Mouse (Mus musculus) layer of hippocampus, adult 18-20 months (tissue): Measurements from ENCODE around the gene Ucn2. TPM values are rescaled to one million over a fixed set of nuclear protein-coding genes. Genes with fewer than 3 reads are reported as not detected.

ENCODE experiments used
- DNase-seq, 2 experiments: peaks; one replicate each; pipeline ENCODE4 v3.0.0; 2022; ENCODE audit warnings: low spot score in 2 of 2
- microRNA-seq, 2 experiments: library from miRNA; unstranded; fragments of <30 nt; microRNA quantifications; one replicate each; pipeline ENCODE4 v1.2.0; 2021
- total RNA-seq, 2 experiments: library from RNA; stranded (reverse); gene quantifications; 2 replicates each; pipeline ENCODE4 v1.2.3; 2021

Ucn2 gene
- total RNA-seq, 2 experiments from 2014 or later: 0.47 to 0.76 TPM

DNA sequence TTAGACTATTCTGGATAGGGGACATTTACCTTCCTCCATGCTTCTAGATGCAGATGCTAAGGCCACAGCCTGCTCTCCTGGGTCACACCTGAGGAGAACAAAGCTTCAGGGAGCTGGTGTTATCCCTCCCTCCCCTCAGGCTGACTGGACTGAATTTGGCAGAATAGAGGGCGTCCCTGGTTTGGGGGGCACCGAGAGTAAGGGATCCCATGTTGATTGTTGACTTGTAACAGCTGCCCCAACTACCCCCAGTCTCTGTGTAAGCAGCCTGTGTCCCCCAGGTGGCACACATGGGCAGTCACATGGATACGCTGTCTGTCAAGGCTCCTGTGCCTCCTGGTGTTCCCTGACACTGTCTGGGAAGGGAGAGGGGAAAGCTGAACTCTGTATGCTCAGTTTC lies 42.6 kb downstream of the Ucn2 start:
- no peak for DNase-seq

GRCm38 (mm10) chr9:109028919-109029318 lies 43.1 kb downstream of the Ucn2 start:
- no peak for DNase-seq

DNA sequence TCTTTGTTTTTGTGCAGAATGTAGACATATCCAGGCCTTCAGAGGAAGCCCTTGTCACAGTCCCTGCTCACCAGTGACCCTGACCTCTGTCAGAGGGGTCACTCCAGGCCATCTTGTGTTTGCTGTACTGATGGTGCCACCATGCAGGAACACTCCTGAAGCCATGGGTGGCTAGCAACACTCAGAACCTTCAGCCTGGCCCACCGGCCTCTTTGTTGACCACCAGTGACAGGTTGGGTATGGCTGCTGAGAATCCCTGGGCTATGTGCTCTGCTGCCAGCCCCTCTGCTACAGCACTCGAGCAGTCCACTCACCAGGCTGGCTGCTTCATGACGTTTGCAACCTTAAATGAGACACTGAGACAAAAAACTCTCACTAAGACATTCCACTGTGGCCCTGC lies 44.5 kb downstream of the Ucn2 start:
- no peak for DNase-seq

GRCm38 (mm10) chr9:109031001-109031400 lies 45.2 kb downstream of the Ucn2 start:
- DNase-seq: no peak

DNA sequence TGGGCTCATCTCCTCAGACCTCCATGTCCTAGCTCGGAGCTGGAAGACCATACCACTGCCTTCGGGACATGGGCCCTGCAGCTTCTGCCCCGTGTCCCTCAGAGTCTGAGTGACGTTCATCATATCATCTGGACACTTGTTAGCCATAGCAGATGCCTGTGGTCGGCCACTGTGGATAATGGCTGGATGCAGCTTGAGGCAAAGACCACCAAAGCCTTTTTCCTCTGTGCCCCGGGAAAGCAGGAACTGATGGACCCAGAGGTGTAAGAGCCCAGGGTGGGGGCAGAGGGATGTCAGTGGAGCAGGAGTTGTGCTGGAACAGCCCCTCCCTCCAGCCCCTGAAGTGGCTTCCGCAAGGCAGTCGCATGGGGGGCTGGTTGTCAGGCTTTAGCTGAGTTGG lies 45.9 kb downstream of the Ucn2 start:
- no peak for DNase-seq

GRCm38 (mm10) chr9:109032435-109032834 lies 46.6 kb downstream of the Ucn2 start:
- no peak for DNase-seq

Small RNA genes within 50 kb of the gene (microRNA-seq; reads per million reads assigned to microRNA genes)
- 0 reads per million in 2 experiments for gene Mir711

Other genes with a start within 250 kb of the Ucn2 start
- 100 to 1,000 TPM; 240 to 270 TPM for gene Ip6k2, start 202.2 kb upstream of the Ucn2 start, total RNA-seq
- 10 to 100 TPM; 75.6 to 78.8 TPM for gene Nckipsd, start 177.6 kb upstream of the Ucn2 start, total RNA-seq
- 10 to 100 TPM; 54.6 to 58.6 TPM for gene Celsr3, start 159.7 kb upstream of the Ucn2 start, total RNA-seq
- gene Slc26a6, start 132.7 kb upstream of the Ucn2 start, total RNA-seq: 10 to 100 TPM; 13.8 to 16.1 TPM
- gene Tmem89, start 71.4 kb upstream of the Ucn2 start, total RNA-seq: not detected
- gene Uqcrc1, start 49.4 kb upstream of the Ucn2 start, total RNA-seq: 100 to 1,000 TPM; 346 to 356 TPM
- gene Col7a1, start 32.4 kb upstream of the Ucn2 start, total RNA-seq: 1 to 10 TPM; 1.9 to 2.3 TPM
- 10 to 100 TPM; 12.1 to 17.5 TPM for gene Pfkfb4, start 5.8 kb downstream of the Ucn2 start, total RNA-seq
- 10 to 100 TPM; 46.0 to 56.0 TPM for gene Shisa5, start 52.6 kb downstream of the Ucn2 start, total RNA-seq
- gene Trex1, start 73.7 kb downstream of the Ucn2 start, total RNA-seq: 10 to 100 TPM; 14.6 to 16.6 TPM
- 10 to 100 TPM; 23.7 to 28.0 TPM for gene Atrip, start 88.1 kb downstream of the Ucn2 start, total RNA-seq
- 1 to 10 TPM; 8.7 to 9.3 TPM for gene Ccdc51, start 96.5 kb downstream of the Ucn2 start, total RNA-seq
- 100 to 1,000 TPM; 286 to 308 TPM for gene Tma7, start 96.6 kb downstream of the Ucn2 start, total RNA-seq
- 10 to 100 TPM; 70.4 to 76.5 TPM for gene Plxnb1, start 109.4 kb downstream of the Ucn2 start, total RNA-seq
- not detected for gene Fbxw21, start 176.0 kb downstream of the Ucn2 start, total RNA-seq
- not detected for gene Fbxw13, start 210.0 kb downstream of the Ucn2 start, total RNA-seq
- gene Fbxw20, start 248.7 kb downstream of the Ucn2 start, total RNA-seq: not detected